Mouse (Mus musculus) brain, embryonic 14.5 days (tissue): ENCODE data around the gene St6galnac5. TPM values are rescaled to one million over a fixed set of nuclear protein-coding genes. Genes with fewer than 3 reads are reported as not detected.

Source experiments
- DNase-seq: peaks from one replicate; pipeline ENCODE4 v3.0.0-alpha.2; 2011; ENCODE audit warnings: low read depth
- CTCF ChIP-seq: fragments of 200-500 bp; IDR thresholded peaks from 2 replicates; pipeline ENCODE4 v1.5.1; 2012; ENCODE audit warnings: inconsistent platforms, mild to moderate bottlenecking, moderate library complexity, borderline replicate concordance; ENCODE audit not compliant: insufficient read depth, insufficient read length; ENCODE audit errors: extremely low read depth
- POLR2A ChIP-seq: fragments of 200-500 bp; IDR thresholded peaks from 2 replicates; pipeline ENCODE4 v1.6.1; 2012; ENCODE audit warnings: mild to moderate bottlenecking, inconsistent platforms, borderline replicate concordance; ENCODE audit not compliant: poor library complexity, insufficient read depth, insufficient read length, severe bottlenecking; ENCODE audit errors: extremely low read depth
- polyA plus RNA-seq: library from polyadenylated mRNA; depleted of rRNA; stranded (reverse); fragments of >200 nt; gene quantifications from 2 replicates; pipeline ENCODE4 v1.2.3, GENCODE M21; 2012

St6galnac5 gene
- polyA plus RNA-seq, 1 experiment, result 24.4 TPM

DNA sequence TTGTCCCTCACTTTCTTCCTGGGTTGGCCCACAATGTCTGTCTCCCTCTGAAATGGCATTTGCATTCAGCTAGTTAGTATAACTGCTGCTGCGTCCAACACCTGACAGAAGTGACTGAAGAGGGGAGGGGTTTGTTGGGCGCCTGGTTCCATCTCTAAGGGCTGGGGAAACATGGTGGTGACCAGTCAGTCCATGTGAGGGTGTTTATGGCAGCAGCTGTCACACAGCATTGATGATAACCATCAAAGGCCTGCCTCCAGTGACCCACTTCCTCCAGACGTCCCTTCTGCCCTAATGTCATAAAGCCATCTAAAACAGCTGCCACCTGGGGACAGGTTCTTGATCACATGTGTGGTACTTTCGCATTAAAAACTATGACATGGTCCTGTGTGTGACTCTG is 55.9 kb downstream of the St6galnac5 start:
- DNase-seq, result no peak
- TF ChIP-seq POLR2A (no peak), CTCF (no peak)

DNA sequence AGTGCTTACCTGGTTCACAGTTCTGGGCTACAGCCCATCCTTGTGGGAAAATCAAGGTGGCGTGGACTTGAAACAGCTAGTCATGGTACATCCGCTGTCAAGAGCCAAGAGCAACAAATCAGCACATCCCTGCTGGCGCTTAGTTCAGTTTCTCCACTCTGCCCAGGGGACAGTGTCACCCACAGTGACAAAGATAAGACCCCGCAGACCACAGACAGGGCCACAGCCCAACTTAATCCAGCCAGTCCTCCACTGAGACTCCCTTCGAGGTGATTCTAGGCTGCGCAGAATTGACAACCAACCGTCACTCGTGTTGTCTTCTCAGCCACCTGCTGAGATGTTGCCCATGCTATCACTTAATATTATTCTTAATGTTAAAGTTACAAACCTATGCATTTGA is 56.7 kb downstream of the St6galnac5 start:
- TF ChIP-seq POLR2A (no peak), CTCF (no peak)
- DNase-seq, result no peak

DNA sequence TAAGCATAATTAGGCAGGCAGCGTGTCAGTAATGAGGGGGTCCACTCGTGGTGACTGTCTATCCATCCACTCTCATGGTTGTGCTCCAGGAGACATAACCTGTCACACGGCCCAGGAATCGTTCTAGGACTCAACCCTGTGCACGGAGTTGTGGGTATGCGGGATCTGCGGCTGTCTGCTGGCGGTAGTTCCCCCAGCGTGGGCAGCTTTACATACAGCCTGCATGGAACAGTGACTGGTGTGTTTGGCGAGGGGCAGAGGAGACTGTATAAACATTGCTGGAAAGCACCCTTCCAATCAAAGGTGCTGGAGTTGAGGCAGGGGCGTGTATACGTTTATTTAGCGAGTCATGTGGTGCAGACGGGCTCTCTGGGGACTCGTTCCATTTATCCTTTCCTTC is 58.5 kb downstream of the St6galnac5 start:
- peak; percentile 46 for DNase-seq
- TF ChIP-seq POLR2A, result no peak
- no peak for TF ChIP-seq CTCF

DNA sequence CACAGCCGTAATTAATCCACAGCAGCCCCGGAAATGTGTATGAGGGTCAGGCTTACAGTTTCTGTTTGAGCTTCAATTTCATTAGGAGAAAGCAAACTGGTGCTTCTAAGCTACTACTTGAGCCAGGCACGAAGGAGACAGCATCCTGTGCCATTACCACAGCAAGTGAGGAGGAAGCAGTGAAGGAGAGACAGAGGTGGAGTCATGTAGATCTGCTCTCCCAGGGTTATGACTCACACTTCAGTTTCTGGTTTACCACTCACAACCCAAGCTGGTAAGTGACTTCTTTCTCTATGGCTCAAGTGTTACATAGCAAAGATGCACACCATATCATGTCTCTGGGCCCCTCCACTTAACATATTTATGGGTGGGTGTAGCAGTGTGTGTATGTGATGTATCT is 61.7 kb downstream of the St6galnac5 start:
- no peak for DNase-seq
- TF ChIP-seq POLR2A, result no peak
- TF ChIP-seq CTCF, result no peak

DNA sequence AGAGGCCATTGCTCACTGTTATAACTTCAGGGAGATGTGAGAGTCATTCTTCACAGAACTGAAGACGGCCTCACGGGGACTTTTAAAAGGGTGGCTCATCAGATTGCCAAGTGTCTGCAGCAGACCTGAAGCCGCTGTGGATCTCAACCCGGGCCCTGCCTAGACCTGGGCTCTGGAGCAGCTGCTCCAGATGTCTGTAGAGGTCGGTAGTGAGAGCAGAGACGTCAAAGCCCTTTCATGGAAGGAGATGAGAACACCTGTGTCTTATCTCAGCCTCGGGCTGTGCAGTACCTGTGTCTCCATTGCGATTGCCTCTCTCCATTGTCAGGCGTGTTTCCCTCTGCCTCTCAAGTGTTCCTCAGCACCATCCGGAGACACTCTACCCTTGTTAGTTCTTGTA is 62.9 kb downstream of the St6galnac5 start:
- TF ChIP-seq POLR2A, result no peak
- no peak for TF ChIP-seq CTCF
- no peak for DNase-seq

DNA sequence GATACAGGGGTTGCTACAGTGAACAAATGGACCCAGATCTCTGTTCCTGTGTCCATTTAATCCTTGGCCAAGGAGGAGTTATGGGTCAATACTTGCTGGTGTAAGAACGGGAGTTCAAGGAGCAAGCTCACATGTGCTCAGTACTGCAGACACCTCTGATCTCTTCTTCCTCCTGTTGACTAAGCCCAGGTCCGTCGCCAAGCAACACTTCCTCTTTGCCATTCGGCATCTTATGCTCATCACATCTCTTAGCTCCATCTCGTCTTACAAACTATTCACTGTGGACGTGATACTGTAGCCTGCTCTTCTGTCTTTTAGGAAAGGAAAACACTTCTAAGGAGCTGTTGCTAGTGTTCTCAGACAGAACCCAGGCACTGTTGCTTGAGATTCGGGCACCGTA is 64.5 kb downstream of the St6galnac5 start:
- no peak for TF ChIP-seq POLR2A
- TF ChIP-seq CTCF, result no peak
- DNase-seq, result no peak

DNA sequence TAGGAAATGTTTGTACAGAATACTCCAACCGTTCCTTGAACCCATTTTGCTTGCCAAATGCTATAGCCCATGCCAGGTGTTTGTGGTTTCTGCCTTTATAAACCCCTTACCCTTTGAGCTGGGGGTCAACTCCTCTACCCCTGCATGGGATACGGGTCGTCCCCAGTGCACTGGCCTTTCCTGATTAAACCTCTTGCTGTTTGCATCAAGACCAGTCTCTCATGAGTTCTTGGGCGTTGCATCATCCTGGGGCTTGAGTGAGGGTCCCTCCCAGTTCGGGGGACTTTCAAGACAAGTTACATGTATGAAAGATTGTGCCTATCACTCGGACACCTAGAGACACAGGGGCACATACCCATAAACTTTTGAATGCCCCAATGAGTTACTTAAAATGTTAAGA is 67.7 kb downstream of the St6galnac5 start:
- no peak for DNase-seq
- no peak for TF ChIP-seq POLR2A
- TF ChIP-seq CTCF, result no peak

DNA sequence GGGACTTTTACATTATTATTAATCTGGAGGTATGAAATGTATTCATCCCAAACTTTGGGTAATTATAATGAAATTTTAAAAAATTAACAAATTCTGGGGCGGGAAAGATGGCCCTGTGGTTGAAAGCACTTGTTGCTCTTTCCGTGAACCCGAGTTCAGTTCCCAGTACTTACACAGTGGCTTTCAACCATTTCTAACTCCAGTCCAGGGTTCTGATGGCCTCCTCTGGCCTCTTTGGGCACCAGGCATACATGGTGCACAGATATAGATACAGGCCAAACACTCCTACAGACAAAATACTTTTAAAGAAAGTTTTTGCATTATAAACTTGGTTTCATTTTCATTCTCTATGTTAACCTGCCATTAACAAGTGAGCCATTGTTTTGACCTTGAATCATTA is 68.4 kb downstream of the St6galnac5 start:
- DNase-seq, result no peak
- TF ChIP-seq POLR2A, result no peak
- no peak for TF ChIP-seq CTCF

DNA sequence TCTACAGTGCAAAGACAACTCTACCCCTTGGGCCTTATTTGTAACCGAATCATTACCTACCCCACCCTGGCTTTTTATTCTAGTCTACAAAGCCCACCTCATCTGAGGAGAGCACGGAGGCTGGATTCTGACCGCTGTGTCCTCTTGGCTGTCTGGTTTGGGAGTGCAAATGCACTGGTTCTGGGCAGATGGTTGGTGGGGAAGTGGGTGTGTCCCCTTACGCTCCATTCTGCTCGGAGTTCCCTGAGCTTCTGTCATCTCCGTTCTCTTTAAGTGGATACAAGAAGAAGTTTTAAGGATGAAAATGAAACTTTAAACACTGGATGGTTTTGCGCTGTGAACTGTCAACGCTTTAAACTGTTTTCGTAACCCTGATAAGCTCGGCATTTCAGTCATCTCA is 68.9 kb downstream of the St6galnac5 start:
- no peak for DNase-seq
- TF ChIP-seq POLR2A, result no peak
- no peak for TF ChIP-seq CTCF

DNA sequence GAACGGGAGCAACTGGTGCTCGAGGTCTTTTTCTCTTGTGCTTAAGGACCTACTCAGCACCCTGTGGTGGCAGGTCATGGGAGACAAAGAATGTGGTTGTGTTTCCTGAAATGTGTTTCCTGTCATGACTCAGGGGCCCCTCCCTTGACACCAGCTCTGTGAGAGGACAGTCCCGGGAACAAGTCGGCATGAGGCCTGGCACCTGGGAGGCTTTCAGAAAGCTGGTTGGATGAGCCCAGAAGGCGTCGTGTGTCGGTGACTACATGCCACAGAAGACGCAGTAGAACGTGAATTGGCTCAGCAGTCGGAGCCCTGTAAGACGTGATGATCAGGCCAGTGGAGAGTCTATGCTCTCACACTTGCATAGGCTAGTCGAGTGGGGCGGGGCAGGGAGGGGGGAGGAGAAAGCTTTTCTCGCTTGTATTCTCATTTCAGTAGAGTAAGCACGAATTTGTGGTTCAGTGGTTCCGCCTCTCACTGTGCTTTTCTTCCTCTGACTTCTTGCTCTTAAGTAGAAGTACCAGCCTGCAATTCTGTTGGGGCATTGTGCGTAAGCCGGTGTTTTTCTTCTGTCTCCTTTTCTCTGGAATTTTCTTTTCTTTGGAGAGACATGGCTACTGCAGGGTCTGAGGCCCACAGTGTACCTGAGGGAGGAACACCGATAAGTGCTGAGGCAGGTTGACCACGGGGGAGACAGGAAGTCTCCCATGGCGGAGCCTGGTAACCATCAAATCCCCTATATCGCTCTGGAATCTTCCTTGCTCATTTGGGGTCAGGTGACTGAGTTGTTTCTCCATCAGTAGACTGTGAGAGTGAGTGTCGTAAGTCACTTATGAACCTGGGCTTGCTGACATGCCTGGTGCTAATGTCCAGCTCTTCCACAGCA is 69.6 kb downstream of the St6galnac5 start:
- TF ChIP-seq CTCF (no peak), POLR2A (no peak)
- no peak for DNase-seq

DNA sequence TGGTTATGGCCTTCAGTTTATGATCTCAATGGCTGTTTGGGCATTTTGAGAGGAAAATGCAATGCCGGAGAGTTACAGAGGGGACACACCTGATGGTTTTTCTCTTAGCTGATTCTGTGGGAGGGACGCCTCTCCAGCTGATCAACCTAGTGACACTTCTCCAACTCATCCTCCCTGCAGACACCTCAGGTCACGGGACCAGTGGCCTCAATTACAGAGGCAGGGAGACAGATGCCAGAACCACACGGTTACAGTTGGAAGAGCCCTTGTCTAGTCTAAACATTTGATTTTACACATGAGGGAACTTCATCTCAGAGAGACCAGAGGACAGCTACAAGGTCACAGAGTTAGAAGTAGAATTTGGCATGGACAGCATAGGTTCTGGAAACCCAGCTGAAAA is 70.5 kb downstream of the St6galnac5 start:
- no peak for DNase-seq
- no peak for TF ChIP-seq CTCF
- no peak for TF ChIP-seq POLR2A

DNA sequence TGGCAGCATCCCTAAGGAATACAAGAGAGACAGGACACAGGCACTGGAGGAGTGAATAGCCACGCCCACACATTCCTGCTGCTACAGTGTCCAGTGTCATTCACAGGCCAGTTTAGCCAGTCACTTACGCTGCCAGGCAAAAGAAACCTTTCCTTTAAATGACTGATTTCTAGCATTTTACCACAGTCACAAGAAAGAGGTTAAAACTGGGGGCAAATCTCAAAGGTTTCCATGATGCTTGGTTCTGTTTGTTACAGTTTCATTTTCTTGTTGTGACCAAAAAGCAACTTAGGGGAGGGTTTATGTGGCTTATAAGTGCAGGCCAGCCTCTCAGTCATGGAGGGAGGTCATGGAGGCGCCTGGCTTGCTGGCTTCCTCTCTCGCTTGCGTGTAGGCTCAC is 74.4 kb downstream of the St6galnac5 start:
- no peak for DNase-seq
- no peak for TF ChIP-seq CTCF
- TF ChIP-seq POLR2A, result no peak
